Mouse (Mus musculus) A20 (cell line): ENCODE measurements around the gene Aqp11.
A peak's percentile ranks its signal among the peaks of the same experiment; 100 is the strongest.

Experiments
- DNase-seq: peaks from one replicate; pipeline ENCODE4 v3.0.0-alpha.2; 2011; ENCODE audit warnings: low read depth, low spot score

Aqp11 gene

DNA sequence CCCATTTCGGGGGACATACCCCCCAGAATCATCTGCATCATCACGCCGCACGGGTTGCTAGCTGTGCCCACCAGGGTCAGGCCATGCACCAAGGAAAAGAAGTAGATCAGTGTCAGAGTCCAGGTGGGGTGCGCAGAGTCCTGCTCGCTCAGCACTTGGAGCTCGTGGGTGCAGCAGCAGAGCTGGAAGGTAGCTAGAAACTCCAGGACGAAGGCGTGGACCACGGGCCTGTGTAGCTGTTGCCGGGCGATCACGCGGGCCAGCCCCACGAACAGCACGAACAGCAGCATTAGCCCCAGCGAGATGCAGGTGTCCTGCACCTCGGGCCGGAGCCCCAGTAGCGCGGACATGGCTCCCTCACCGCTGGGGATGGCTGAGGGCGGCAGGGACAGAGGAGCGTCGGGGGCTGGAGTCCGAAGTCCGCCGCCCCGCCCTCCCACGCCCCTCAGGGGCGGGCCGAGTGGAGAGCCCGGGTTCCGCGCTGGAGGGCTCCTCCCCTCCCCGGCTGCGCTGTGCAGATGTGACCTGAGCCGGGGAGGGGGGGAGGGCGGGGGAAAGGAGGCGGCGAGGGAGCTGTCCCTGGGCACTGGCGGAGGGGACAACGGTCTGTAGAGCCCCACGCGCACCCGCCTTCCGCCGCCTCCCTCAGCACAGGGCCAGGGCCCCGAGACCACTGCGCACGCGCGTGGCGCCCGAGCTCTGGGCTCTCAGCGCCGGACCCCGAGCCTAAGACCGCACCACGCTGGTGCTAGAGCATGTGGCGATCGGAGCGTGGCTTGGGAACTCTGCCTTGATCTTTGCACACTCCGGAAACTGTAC lies at the start of gene Aqp11:
Gene Aqp11, minus strand, starts transcription at position 652 of the 819 bp plus-strand sequence.
- peak; percentile 90 for DNase-seq

DNA sequence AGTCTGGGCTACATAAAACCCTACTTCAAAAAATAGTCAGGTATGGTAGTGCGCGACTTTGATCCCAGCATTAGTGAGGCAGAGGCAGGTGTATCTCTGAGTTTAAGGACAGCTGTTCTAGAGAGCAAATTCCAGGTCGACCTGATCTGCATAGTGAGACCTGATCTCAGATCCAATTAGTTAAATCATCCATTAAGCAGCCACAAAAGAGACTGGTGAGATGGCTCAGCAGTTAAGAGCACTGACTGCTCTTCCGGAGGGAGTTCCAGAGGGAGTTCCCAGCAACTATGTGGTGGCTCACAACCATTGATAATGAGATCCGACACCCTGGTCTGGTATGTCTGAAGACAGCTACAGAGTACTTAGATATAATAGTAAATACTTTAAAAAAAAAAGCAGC lies 45.4 kb upstream of the Aqp11 start:
- no peak for DNase-seq

DNA sequence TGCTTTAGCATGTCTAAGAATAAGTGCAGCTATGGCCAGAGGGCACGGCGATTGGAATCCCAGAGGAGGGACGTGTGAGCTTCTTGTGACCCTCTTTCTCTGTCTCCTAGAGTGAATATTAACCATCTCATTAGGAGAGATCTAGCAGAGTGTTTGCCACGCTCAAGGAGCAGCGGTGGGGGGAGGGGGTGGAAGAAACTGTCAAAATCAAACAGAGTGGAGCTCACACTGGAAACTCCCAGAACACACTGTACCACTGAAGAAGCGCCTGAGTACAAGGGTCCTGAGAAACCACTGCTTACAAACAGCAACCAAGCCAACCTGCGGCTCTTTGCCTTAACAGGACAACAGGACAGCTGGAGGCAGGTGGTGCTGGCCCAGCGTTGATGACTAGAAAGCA lies 43.4 kb upstream of the Aqp11 start:
- DNase-seq = no peak

DNA sequence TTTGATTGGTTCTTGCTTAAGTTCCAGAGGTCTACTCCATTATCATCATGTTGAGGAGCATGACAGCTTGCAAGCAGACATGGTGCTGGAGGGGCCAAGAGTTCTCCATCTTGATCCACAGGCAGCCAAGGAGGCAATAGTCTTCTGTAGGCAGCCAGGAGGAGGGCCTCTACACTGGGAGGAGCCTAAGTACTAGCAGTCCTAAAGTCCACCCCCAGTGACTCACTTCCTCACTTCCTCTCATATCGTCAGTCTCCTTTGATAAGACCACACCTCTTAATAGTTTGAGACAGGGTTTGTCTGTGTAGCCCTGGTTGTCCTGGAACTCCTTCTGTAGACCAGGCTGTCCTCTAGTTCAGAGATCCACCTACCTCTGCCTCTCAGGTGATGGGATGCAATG lies 42.7 kb upstream of the Aqp11 start:
- no peak for DNase-seq

DNA sequence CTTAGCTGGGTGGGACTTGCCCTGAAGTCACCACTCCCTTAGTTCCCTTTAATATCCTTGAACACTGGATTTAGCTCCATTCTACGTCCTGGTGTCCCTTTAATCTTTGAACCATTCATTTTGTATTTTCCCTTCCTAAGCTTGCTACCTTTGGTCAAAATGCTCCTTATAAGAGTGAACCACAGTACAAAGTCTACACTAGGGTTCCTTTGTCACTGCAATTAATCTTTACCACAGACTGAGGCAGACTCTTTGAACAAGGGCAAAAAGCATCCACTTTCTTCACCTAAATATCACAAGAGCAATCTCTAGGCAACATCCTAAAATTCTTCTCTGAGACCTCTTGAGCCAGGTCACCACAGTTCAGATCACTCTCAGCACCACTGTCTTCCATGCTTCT lies 42.1 kb upstream of the Aqp11 start:
- no peak for DNase-seq

DNA sequence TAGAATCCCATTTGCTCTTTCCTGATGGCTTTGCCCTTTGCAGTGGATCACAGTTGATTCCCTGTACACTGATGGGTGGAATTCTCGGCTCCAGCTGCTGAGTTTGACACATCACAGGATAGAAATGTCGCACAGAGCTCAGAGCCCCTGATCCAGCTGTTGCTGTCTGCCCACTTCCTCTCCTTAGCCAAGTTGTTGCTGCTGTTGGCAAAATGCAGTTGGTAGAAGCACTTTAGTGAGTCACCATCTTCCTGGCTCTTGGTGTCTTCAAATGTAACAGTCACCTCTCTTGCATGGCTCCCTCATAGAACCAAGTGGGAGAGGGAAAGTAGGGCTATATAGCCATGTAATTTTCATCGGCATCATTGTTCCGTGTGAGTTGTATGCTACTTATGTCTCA lies 39.1 kb upstream of the Aqp11 start:
- no peak for DNase-seq

DNA sequence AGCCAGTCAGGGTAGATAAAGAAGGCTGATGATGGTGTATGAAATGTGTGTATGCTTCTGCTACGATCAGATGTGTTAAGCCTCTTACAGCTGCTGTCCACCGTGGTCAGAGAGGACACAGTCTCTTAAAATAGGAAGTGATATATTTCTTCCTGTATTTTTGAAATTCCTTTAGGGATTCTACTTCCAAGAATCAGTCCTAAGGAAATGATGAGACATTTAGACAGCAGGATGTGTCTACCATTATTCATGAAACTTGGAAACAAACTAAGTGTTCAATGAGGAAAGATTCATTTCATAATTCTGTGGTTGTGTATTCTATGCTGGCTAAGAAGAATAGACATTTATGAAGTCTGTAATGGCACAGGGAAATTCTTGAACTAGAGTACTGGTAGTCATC lies 37.8 kb upstream of the Aqp11 start:
- no peak for DNase-seq

DNA sequence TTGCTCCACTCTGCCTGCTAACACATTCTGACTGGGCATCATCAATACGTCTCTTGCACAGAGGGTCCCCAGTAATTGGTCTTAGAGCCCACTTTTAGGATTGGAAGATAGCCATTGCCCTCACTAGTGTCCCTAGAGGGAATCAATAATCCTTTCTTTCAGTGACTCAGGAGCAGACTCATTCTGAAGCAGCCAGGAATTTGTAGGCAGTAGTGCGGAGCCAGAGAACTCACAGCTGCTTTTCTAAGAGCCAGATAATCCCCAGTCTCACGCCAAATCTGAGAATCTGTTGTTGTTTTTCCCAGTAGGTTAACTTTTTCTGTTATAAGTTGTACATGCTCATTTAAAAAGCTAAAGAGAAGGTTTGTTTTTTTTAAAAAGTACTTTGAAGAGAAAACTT lies 37.3 kb upstream of the Aqp11 start:
- no peak for DNase-seq

DNA sequence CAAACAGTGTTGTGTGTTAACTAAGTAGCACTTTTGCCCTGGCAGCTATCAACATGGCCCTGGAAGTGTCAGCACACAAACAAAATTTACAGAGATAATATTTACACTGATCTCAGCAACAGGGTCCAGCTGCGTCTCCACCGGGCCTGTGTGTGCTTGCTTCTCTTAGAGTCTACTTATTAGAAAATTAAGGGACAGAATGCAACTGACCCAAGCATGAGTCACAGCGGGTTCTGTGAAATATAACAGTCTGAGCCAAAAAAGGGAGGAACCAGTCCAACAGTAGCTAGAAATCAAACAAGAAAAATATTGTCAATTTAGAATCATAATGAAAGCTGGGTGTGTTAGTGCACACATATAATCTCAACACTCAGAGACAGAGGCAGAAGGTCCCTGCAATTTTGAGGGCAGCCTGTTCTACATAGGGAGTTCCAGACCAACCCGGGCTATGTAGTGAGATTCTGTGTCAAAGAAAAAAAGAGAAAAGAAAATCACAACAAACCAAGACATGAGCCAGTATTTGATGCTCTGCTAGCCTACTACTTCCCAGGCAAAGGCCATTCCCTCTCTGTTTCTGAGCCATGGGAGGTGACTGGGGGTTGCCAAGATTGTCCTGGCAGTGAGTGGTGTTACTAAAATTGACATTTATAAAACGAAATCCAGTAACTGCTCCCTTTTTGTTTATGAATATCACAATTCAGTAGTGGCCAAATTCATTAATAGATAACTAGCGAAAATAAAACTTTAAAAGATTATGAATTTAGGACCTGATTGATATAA lies 32.9 kb upstream of the Aqp11 start:
- DNase-seq = no peak

DNA sequence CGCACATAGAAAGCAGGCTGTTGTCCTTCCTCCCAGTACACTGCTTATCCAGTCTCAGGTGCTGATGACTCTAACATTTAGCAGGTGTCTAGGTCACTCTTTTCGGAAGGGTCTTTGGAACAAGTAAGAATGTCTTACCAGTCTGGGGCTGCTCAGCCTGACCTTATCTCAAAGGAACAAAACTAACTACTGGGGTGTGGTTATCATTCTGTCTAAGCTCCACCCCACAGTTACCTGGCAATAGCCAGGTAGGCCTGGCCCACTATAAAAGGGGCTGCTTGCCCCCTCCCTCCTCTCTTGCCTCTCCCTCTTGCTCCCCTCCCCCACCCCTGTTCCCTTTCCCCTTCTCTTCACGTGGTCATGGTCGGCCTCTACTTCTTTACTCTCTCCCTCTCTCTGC lies 30.9 kb upstream of the Aqp11 start:
- no peak for DNase-seq

DNA sequence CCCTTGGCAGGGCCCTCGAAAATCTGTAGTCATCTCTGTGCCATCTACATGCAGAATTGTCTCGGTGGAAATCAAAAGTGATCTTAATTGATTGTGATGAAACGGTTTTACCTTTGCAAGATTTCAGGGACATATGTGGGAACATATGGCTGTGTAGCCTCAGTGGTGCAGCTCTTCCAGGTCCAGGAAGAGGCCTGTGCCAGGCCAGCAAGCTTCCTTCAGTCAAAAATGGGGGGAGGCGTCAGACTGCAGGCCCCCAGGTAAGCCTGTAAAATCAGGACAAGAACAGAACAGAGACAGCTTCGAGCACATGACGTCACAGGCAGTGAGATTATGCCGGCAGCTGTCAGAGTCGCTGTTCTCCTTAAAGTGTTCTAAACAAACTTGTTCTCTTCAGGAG lies 29.8 kb upstream of the Aqp11 start:
- DNase-seq = no peak

DNA sequence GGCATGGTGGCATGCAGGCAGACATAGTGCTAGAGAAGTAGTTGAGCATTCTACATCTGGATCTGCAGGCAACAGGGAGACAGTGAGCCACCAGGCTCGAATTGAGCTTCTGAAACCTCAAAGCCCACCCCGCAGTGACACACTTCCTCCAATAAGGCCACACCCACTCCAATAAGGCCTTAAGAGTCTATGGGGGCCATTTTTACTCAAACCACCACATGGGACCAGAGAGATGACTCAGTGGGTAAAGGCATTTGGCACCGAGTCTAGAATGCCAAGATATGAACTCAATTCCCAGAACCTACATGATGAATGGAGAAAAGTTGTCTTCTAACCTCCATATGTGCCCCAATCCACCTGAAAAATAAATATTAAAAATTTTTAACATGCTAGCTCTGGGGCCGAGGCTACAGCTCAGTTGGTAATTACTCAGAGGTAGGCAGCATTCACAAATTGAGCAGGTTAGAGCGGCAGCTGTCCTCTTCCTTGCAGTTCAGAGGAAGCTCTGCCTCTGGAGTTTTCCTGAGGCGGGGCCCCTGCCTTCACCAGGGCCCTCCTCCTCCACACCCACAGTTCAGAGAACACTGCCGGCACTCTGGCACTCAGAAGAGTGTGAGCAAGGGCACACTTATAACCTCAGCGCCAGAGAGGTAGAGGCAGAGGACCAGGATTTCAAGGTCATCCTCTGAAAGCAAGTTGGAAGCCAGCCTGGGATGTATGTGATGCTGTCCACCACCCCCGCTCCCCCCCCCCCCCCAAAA lies 28.5 kb upstream of the Aqp11 start:
- DNase-seq = no peak

DNA sequence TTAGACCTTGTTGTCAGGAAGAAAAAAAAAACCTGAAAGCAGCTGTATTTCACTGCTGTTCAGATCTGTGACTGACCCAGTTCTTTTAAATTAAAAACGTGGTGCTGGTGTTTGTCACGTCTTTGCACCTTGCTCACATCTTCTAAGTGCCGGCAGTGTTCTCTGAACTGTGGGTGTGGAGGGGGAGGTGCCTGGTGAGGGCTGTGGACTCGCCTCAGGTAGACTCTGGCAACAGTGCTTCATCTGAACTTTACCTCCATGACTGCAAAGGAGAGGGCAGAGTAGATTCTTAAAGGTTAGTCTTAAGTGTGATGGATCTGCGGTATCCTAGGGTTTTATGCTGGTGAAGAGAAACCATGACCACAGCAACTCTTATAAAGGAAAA lies 27.9 kb upstream of the Aqp11 start:
- DNase-seq = no peak

DNA sequence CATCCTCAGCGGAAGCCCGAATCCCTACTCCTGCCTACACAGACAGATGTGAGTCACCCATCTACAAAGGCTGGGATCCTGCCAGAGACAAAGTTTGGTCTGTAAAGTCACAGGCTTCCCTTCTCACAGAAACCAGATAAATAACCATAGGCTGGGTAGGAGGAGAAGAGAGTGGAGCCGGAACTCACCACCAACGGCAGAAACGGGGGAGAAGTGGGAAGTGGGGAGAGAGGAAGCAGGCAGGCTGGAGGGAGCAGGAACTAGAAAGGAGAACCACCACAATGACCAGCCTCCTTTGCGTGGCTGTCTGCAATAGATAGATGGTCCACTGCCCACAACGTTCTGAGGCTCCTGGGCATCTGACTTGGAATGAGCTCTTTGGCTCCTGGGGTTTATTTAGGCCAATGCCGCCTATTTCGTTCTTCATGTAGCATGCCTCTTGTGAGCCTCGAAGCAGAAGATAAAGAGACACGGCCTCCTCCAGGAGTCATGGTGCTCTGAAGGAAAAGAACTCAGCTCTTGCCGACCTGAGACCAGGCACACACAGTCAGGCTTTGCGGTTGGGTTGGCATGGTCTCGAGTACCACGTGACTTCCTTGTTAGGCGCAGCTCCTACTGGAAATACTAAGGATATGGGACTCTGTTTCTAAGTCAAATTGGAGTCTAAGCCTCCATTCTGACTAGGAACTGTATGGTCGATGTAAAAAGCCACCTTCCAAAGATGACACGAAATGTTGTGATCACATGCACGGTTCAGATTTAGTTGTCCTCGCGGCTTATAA lies 27.3 kb upstream of the Aqp11 start:
- no peak for DNase-seq

DNA sequence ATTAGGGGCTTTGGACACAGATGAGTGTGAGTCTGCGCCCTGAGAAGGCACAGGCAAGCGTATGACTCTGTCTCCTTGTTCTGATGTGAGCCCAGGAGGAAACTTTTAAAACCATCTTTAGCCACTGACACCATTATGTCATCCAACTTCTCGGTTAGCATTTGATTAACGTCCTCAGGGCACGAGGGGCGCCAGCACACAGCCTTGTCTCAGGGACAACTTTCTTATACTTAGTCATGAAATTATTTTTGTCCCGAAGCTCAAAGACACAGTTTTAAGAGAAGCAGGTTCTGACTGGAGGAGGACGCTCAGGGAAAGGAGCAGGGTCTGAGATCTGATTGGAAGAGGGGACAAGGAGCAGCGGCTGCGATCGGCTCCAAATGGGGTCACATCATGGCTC lies 26.5 kb upstream of the Aqp11 start:
- no peak for DNase-seq

DNA sequence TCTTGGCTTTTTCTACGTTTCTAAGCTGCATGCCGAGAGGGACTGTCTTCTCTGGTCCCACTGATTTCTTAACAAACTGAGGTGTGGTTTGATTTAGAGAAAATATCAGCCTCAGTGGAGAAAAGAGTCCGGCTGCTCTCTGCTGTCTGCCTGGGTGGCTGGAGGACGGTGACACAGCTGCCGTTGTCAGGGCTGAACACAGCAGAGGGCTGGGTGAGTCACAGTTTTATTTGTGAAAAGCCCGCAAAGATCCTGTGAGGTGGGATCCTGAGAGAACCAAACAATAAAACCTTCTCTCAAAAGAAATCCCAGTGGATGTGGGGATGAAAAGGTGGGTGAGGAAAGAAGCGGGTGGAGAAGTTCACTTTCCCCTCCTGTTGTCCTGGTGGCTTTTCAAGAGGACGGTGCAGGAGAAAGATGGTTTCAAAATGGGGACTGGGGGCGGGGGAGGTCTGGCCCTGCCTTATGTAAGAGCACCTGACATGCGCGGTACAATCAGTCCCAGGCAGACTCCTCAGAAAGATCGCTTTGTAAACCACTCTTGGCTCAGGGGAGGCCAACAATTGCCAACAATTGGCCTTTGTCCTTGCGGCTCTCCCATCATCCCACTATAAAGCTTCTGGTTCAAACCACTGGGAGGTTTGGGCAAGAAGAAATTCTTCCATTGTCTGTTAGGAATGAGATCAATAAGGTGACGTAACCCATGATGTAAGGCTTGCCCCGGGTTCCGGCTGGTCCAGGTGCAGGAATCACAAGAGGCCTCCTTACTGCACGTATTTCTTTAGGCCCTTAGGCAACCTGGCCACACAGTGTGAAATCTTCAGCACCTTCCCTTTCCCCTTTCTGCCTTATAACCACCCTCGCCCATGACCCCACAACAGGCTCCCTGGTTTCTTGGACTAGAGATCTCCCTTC lies 19.1 kb upstream of the Aqp11 start:
- DNase-seq = no peak

DNA sequence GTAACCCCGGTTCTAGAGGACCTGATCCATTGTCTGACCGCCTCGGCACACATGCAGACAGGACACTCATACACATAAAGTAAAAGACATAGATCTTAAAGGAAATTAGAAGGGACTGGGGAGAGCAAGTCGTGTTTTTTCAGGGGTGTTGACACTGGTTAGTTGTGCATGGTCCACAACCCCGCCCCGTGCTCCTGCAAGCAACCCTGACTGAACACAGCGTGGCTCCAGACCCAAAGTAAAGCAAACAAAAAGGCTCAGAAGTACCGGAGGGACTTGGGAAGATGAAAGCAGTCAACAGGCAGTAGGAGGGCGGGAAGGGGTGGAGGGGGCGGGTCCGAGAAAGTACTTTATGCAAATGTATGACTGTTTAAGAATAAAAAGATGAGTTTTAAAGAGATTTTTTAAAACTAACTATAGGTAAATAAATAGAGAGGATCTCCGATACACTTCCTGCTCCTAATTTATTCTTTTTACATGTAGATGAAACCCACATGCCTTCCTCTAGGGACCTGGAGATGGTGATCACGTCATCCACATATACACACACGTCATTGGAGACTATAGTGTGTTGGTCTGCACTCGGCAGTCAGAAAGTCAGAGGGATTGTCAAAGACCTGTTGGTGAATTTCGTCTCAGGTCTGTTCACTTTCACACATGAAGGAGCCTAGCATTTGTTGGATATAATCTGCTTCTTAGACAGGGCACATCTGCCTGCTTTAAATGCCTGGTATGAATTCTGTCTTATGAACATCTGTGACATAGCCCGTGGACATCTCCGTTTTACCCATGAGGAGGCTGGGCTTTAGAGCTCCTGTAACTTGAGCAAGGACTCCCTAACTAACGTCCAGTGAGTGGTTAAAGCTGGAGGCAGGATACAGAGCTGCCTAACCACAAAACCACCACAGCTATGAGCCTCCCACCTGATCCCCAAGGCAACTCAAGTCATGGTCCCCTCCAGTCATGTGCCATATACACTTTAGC lies 11.4 kb upstream of the Aqp11 start:
- DNase-seq = peak; percentile 84

DNA sequence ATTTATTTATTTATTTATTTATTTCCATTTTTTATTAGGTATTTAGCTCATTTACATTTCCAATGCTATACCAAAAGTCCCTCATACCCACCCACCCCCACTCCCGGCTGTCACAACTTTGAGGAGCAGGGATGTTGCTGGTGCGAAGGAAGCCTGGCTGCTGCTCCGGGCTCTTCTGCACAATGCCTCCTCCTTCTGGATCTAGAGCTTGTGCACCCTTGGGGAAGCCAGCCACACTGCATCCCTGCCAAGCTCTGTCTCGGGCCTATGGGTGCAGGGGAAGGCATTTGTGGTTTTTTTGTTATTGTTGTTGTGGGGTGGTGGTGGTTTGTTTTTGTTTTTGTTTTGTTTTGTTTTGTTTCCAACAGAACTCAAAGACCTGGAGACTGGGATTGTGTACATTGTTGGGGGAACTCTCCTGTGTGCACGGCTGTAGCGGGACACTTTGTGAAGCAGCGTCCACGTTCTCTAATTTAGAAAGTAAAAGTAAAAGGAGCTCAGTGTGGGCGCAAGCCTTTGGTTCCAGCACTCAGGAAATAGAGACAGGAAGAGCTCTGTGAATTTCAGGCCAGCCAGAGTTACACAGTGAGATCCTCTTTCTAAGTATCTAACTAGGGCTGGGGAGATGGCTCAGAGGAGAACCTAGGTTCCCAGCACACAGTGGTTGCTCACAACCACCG lies 10.6 kb upstream of the Aqp11 start:
- DNase-seq = no peak
